Mouse (Mus musculus) heart, embryonic 13.5 days (tissue): ENCODE data around the gene Rmi2. TPM values are rescaled to one million over a fixed set of nuclear protein-coding genes. Genes with fewer than 3 reads are reported as not detected.
"Not testable (repeated sequence)": the region's sequence is repeated elsewhere in the genome, so short reads cannot be mapped to it uniquely, and the experiment has no call there.

ENCODE experiments used
- ATAC-seq: fragments of 200-750 bp; cut with Nextera tagmentation; 2 replicates; pipeline ENCODE4 v1.8.0; 2017; ENCODE audit warnings: moderate TSS enrichment; ENCODE audit not compliant: insufficient number of reproducible peaks, low FRiP score, low TSS enrichment; ENCODE audit errors: extremely low read depth
- H3K27ac ChIP-seq: fragments of 300-500 bp; sonication (generic); replicated peaks from 2 replicates; pipeline ENCODE4 v1.5.1; 2015; ENCODE audit warnings: moderate library complexity, mild to moderate bottlenecking, inconsistent platforms
- H3K27me3 ChIP-seq: fragments of 300-500 bp; sonication (generic); replicated peaks from 2 replicates; pipeline ENCODE4 v1.6.1; 2015; ENCODE audit warnings: mild to moderate bottlenecking, inconsistent platforms
- H3K36me3 ChIP-seq: fragments of 300-500 bp; sonication (generic); 2 replicates; pipeline ENCODE4 v1.6.1; 2015; ENCODE audit warnings: mild to moderate bottlenecking, inconsistent platforms
- H3K4me1 ChIP-seq: fragments of 300-500 bp; sonication (generic); 2 replicates; pipeline ENCODE4 v1.6.1; 2015; ENCODE audit warnings: inconsistent platforms
- H3K4me2 ChIP-seq: fragments of 300-500 bp; sonication (generic); 2 replicates; pipeline ENCODE4 v1.6.1; 2015; ENCODE audit warnings: inconsistent platforms, mild to moderate bottlenecking, moderate library complexity
- H3K4me3 ChIP-seq: fragments of 300-500 bp; sonication (generic); 2 replicates; pipeline ENCODE4 v1.5.1; 2015; ENCODE audit warnings: moderate library complexity, mild to moderate bottlenecking, inconsistent platforms
- H3K9ac ChIP-seq: fragments of 300-500 bp; sonication (generic); 2 replicates; pipeline ENCODE4 v1.6.1; 2015; ENCODE audit warnings: inconsistent platforms, mild to moderate bottlenecking, moderate library complexity
- H3K9me3 ChIP-seq: fragments of 300-500 bp; sonication (generic); 2 replicates; pipeline ENCODE4 v1.6.1; 2016; ENCODE audit warnings: inconsistent platforms
- WGBS: fragments of 180-500 bp; shearing (Covaris S2); methylation state at CpG from one replicate; pipeline ENCODE4 v1.1.7; 2015; ENCODE audit warnings: mixed read lengths; 5-methylcytosine and 5-hydroxymethylcytosine counted together
- polyA plus RNA-seq: library from polyadenylated mRNA; unstranded; fragments of >200 nt; fragmentation: Nextera tagmentation; extraction: Ambion mirVana; gene quantifications from 2 replicates; pipeline ENCODE4 v1.2.1, GENCODE M21; 2015

Gene Rmi2
- polyA plus RNA-seq, 1 experiment from 2014 or later = 2.8 TPM

DNA sequence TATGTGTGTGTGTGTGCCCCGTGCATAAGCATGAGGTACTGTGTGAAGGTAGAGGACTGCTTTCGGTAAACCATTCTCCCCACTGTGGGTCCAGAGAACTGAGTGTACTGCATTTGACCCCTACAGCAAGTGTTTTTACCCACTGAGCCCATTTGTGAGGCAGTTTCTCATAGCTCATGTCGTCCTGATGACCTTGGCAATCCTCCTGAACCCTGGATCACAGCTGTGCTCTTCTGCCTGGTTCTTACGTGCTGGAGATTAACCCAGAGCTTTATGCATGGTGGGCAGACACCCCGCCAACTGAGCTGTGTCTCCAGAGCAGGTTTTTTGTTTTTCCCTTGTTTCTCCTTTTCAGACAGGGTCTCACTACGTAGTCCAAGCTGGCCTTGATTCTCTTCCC lies 11.1 kb downstream of the Rmi2 start:
- Histone ChIP-seq H3K27ac (no peak overlapping the region), H3K4me2 (no peak overlapping the region), H3K36me3 (peaks cover 4% of the 10 kb centered on the region; the same call in 1 of the 2 replicates), H3K4me1 (peaks cover 54% of the 10 kb centered on the region), H3K9me3 (no peaks in the 10 kb centered on the region), H3K9ac (no peak overlapping the region), H3K27me3 (no peaks in the 10 kb centered on the region), H3K4me3 (no peak overlapping the region)
- ATAC-seq = no peak
- WGBS = 72% methylated on average over 6 of the region's 6 CpGs

DNA sequence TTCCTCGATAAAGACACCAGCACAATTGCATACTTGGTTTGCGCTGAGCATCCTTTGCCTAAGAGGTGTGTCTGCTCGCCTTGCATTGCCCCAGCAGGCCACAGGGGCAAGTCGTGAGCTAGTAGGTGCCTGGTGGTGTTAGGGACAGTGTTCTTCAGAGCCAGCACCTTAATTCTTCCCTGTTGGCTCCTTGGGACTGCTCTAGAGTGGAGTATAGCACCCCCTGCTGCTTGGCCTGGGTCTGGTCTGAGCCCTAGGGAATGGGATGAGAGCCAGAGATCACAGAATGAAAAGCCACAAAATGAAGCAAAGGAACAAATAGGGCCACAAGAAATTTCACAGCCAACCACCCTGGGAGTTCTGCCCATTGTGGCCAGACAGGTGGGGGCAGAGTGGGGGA lies 11.6 kb downstream of the Rmi2 start:
- 50% methylated on average over 4 of the region's 4 CpGs for WGBS
- no peak overlapping the region for H3K4me2 ChIP-seq
- ATAC-seq = 0 out of 2 replicates have a peak, but pooled peaks have one; percentile 34

DNA sequence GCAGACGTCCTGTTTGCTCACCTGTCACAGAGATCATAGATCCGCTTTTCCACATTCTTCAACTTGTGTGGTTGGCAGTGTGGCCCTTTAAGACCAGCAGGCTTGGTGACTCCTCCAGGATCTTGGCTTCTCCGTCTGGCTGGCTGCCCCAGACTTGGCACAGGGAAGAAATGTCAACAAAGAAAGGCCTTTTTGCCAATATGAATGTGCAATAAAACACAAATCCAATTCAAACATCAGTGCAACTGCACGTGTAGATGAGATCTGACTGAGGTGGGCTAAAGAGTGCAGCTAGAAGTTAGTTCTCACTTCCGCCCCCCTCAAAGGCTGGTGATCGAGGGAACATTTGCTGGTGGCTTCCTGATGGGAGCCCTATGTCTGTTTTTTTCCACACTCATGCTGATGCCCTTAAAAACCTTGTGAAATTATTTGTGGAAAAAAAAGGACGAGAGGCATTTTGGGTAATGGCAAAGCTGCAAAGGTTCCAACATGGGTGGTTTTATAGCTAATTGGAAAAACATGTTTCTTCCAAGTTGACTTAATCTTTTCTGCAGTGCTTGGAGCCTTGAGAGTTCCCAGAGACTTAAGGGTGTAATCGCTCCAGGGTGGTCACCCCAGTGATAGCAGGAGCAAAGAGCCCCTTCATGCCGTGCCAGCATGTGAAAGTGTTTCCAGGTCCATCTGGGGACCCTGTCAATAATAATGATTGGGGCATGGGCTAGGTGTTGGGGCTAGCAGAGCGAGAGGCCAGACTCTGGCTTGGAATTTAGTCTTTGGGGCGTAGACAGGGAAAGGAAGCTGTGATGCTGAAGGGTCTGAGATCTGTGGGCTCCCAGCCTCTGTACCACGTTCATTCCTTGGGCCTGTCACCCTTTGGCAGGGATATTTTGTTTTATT lies 15.4 kb downstream of the Rmi2 start:
- Histone ChIP-seq H3K9ac (no peak overlapping the region), H3K9me3 (no peaks in the 10 kb centered on the region), H3K4me3 (no peak overlapping the region), H3K4me2 (no peak overlapping the region), H3K4me1 (peaks cover 36% of the 10 kb centered on the region), H3K27me3 (no peaks in the 10 kb centered on the region), H3K27ac (0 out of 2 replicates have a peak overlapping the region, but pooled peaks have one; percentile 24), H3K36me3 (0 out of 2 replicates have a peak, but pooled peaks cover 2% of the 10 kb centered on the region)
- ATAC-seq = no peak
- WGBS = 52% methylated on average over 12 of the region's 12 CpGs

More for the DNA sequence above, 11.6 kb downstream of the Rmi2 start:
- Histone ChIP-seq H3K27me3 (no peaks in the 10 kb centered on the region), H3K4me1 (peaks cover 60% of the 10 kb centered on the region), H3K9me3 (no peaks in the 10 kb centered on the region), H3K36me3 (no peaks in the 10 kb centered on the region), H3K4me3 (no peak overlapping the region), H3K9ac (no peak overlapping the region), H3K27ac (no peak overlapping the region)

DNA sequence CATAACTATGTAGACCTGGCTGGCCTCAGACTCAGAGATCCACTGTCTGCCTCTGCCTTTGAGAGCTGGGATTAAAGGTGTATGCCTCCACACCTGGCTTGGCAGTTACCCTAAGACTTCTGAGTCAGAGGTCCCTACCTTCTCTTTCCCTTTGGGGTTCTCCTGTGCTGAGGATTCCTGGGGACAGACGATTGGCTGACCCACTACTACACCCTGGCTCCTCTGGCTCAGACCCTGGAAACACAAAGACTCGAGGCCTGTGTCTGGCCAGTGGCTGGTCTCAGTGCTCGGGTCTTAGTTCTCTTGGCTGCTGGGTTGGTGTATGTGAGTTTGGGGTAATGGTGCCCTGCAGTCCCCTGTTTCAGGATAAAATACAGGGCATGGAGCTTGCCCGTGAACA lies 16.0 kb downstream of the Rmi2 start:
- no peak overlapping the region for H3K27ac ChIP-seq
- no peak overlapping the region for H3K4me3 ChIP-seq
- no peak overlapping the region for H3K9ac ChIP-seq
- no peak overlapping the region for H3K4me2 ChIP-seq
- H3K27me3 ChIP-seq = no peaks in the 10 kb centered on the region
- WGBS = 67% methylated on average over 4 of the region's 4 CpGs
- 0 out of 2 replicates have a peak, but pooled peaks have one; percentile 13 for ATAC-seq
- 0 out of 2 replicates have a peak, but pooled peaks cover 2% of the 10 kb centered on the region for H3K36me3 ChIP-seq
- H3K9me3 ChIP-seq = no peaks in the 10 kb centered on the region
- peaks cover 35% of the 10 kb centered on the region for H3K4me1 ChIP-seq

DNA sequence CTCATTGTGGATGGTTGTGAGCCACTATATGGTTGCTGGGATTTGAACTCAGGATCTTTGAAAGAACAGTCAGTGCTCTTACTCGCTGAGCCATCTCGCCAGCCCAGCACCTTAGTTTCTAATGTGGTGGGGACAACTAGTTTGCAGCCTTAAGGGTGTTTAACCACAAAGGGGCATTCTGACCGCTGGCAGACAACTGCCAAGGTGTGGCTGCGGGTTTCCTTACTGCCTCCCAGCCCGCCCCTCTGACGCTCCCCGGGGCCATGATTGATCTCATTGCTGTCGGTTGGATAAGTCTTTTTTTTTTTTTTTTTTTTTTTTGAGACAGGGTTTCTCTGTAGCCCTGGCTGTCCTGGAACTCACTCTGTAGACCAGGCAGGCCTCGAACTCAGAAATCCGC lies 17.4 kb downstream of the Rmi2 start:
- not testable (repeated sequence) for H3K36me3 ChIP-seq, H3K9ac ChIP-seq, ATAC-seq, H3K4me2 ChIP-seq, H3K27me3 ChIP-seq, H3K27ac ChIP-seq, H3K9me3 ChIP-seq, H3K4me3 ChIP-seq
- H3K4me1 ChIP-seq = peaks cover 32% of the 10 kb centered on the region
- 93% methylated on average over 10 of the region's 10 CpGs for WGBS

DNA sequence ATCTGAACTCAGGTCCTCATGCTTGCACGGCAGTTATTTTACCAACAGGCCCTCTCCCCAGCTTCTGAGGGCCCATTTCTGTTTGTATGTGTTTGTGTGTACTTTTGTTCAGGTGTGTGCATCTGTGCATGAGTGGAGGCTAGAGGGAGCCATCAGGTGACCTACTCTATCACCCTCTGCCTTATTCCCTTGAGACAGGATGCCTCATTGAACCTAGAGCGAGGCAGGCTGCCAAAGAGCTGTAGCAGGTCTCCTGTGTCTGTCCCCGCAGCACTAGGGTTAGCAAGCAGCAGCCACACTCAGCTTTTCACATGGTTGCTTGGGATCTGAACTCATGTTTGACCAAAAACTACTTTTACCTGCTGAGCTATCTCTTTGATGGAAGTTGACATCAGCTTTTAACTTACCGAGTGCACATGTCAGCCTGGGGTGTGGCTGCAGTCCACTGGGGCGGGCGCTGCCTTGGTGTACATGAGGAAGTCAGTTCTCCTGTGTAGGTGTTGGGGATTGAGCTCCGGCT lies 24.9 kb downstream of the Rmi2 start:
- peaks cover 4% of the 10 kb centered on the region; the same call in 1 of the 2 replicates for H3K4me1 ChIP-seq
- H3K27ac ChIP-seq = no peak overlapping the region
- H3K36me3 ChIP-seq = no peaks in the 10 kb centered on the region
- no peak overlapping the region for H3K4me2 ChIP-seq
- WGBS = 82% methylated on average over 7 of the region's 7 CpGs
- H3K27me3 ChIP-seq = 0 out of 2 replicates have a peak, but pooled peaks cover 3% of the 10 kb centered on the region
- no peak overlapping the region for H3K9ac ChIP-seq
- ATAC-seq = no peak
- H3K4me3 ChIP-seq = no peak overlapping the region
- H3K9me3 ChIP-seq = no peaks in the 10 kb centered on the region

DNA sequence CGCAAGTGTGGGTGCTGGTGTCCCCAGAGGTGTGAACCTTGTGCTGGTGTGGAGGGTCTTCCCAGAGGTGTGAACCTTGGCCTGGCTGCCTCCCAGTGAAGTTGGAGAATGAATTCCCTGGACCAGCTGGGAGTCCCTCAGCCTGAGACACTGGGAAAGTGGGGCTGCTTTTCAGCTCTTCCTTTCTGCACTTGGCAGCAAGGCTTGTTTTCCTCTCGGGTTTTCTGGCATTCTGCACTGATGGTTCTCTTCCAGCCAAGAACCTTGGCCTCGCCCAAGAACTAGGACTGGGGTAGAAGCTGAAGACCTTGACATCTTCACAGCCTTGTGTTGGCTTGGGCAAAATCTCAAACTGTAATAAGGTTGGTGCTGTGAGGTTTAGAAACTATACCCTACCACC lies 26.5 kb downstream of the Rmi2 start:
- H3K4me3 ChIP-seq = no peak overlapping the region
- no peak overlapping the region for H3K9ac ChIP-seq
- H3K27ac ChIP-seq = no peak overlapping the region
- ATAC-seq = no peak
- whole genome bisulfite sequencing = 59% methylated on average over 3 of the region's 3 CpGs
- H3K36me3 ChIP-seq = no peaks in the 10 kb centered on the region
- no peaks in the 10 kb centered on the region for H3K9me3 ChIP-seq
- no peaks in the 10 kb centered on the region for H3K4me1 ChIP-seq
- no peak overlapping the region for H3K4me2 ChIP-seq
- H3K27me3 ChIP-seq = peaks cover 3% of the 10 kb centered on the region

DNA sequence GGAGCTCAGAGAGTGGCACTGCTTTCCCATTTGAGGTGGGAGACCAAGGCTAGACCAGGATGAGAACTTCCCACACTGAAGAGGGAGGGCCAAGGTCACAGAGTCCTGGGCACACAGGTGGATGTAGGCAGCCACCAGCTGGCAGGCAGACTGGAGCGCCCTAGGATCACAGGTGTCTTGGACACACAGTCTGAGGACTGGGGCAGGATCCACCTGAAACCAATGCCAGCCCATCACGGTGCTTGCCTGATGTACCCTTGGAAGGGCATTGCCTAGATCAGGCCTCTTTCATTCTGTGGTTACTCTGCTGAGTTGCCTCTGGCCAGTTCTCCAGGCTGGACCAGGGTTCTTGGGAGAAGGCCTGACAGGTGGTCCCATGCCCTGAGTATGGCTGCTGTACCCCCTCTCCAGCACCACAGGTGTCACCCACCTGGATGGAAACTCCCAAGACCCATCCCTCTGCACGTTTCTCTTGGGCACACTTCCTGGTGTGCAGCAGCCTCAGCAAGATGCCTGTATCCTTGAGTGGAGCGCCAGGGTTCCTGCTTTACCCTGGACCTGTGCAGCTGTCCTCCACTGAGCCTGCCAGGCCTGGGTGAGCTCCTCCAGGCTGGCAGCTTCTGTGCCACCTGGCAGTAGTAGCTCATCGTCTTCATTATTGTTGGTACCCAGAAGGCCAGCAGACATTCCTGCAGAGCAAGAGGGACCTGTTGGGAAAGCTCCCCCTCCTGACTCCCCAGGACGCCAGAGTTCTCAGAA lies 30.2 kb downstream of the Rmi2 start:
- Histone ChIP-seq H3K4me2 (no peak overlapping the region), H3K9ac (no peak overlapping the region), H3K36me3 (no peaks in the 10 kb centered on the region), H3K4me3 (no peak overlapping the region), H3K27me3 (peaks cover 3% of the 10 kb centered on the region), H3K27ac (no peak overlapping the region), H3K4me1 (peaks cover 11% of the 10 kb centered on the region), H3K9me3 (no peaks in the 10 kb centered on the region)
- ATAC-seq = no peak
- 82% methylated on average over 6 of the region's 6 CpGs for WGBS

DNA sequence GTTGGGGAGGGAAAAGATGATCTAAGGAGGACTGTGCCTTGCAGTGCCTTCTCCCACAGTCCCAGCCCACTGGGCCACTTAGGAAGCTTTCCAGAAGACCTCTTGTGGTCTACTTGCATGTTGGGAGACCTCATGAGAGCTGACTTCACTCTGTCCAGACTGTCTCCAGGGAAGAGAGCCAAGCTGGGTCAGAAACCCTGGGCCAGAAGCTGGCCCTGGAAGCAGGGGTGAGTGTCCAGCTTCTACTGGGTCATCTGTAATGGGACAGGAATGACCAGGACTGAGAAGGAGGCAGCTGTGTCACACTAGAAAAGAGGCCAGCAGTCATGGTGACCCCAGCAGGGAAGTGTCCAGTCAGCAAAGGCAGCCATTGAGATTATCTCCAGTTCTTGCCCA lies 30.7 kb downstream of the Rmi2 start:
- Histone ChIP-seq H3K4me1 (peaks cover 17% of the 10 kb centered on the region), H3K4me3 (no peak overlapping the region), H3K9ac (no peak overlapping the region), H3K27ac (no peak overlapping the region), H3K36me3 (no peaks in the 10 kb centered on the region), H3K27me3 (peaks cover 3% of the 10 kb centered on the region), H3K9me3 (no peaks in the 10 kb centered on the region), H3K4me2 (no peak overlapping the region)
- ATAC-seq = no peak

DNA sequence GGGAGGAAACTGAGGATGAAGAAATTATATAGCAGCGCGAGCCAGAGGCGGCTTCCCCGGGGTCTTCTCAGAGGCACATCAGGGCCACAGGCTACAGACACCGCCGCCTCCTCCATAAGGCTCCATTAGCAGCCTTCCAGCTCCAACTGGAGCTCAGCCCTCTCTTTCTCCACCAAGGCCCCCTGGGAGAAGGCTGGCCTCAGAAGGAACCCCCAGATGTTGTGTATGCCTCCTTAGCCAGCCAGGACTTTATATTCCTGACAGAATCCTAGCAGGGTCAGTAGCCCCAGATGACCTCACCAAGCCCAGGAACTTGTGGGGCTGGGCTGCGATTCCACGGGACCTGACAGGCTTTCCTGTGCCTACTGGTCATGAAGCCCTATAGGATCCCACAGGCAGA lies 32.0 kb downstream of the Rmi2 start:
- Histone ChIP-seq H3K4me1 (peaks cover 29% of the 10 kb centered on the region), H3K9me3 (no peaks in the 10 kb centered on the region), H3K9ac (no peak overlapping the region), H3K27me3 (no peaks in the 10 kb centered on the region; the same call in none of the 2 replicates), H3K27ac (no peak overlapping the region), H3K36me3 (no peaks in the 10 kb centered on the region), H3K4me3 (no peak overlapping the region), H3K4me2 (no peak overlapping the region)
- ATAC-seq = no peak
- WGBS = 87% methylated on average over 8 of the region's 8 CpGs

DNA sequence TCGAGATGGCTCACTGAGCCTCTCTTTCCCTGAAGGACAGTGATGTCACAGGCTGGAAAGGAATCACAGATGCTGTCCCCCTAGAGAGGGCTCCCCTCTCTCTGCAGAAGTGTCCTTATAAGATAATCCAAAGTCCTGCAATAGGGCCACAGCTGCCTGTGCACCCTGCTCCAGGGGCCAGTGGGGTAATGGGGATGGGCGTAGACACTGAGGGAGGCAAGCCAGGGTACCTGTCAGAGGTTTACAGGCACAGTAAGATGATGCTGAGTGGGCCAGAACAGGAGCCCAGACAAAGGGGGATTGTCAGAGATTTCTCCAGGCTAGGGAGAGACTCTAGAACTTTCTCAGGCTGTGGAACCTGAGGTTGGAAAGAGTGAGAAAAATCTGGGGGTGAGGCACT lies 32.6 kb downstream of the Rmi2 start:
- Histone ChIP-seq H3K9ac (no peak overlapping the region), H3K9me3 (no peaks in the 10 kb centered on the region), H3K27me3 (peaks cover 3% of the 10 kb centered on the region), H3K4me1 (peaks cover 31% of the 10 kb centered on the region), H3K27ac (no peak overlapping the region), H3K36me3 (no peaks in the 10 kb centered on the region), H3K4me2 (no peak overlapping the region), H3K4me3 (no peak overlapping the region)
- 86% methylated on average over 2 of the region's 2 CpGs for WGBS
- ATAC-seq = no peak
